ENCODE assay signal across 13 mouse cellular contexts in genomic region chr1:65545336-65546060, GRCm38 (mm10).
"Had no signal": no experiment of that assay in that cellular context is flagged by ENCODE, and none has a peak within 500 bp of the region (broad histone marks: within the 10 kb centered on the region; RNA-seq: fewer than 3 reads in every experiment).

No protein-coding gene starts in this region.

- H3K36me3 ChIP-seq: limb, embryonic 15.5 days; liver, embryonic 12.5 days; midbrain, embryonic 10.5 days; neural tube, embryonic 15.5 days had no signal

- H3K4me2 ChIP-seq: limb, embryonic 15.5 days; liver, embryonic 12.5 days; lung, embryonic 14.5 days; neural tube, embryonic 15.5 days had no signal

- ATAC-seq: liver, embryonic 12.5 days had no signal

- H3K27ac ChIP-seq: left cerebral cortex, adult 2 months; limb, embryonic 15.5 days; liver, embryonic 12.5 days; midbrain, embryonic 10.5 days; neural tube, embryonic 15.5 days had no signal

- H3K27me3 ChIP-seq: limb, embryonic 15.5 days; liver, embryonic 12.5 days; neural tube, embryonic 15.5 days had no signal

- H3K9me3 ChIP-seq: limb, embryonic 15.5 days; midbrain, embryonic 10.5 days; neural tube, embryonic 15.5 days had no signal

- H3K4me3 ChIP-seq: left cerebral cortex, adult 2 months; limb, embryonic 15.5 days; liver, embryonic 12.5 days; midbrain, embryonic 10.5 days; myocyte; neural tube, embryonic 15.5 days had no signal

- H3K4me1 ChIP-seq: limb, embryonic 15.5 days; liver, embryonic 12.5 days; midbrain, embryonic 10.5 days; neural tube, embryonic 15.5 days had no signal

- H3K9ac ChIP-seq: limb, embryonic 15.5 days; liver, embryonic 12.5 days; lung, embryonic 14.5 days; neural tube, embryonic 15.5 days had no signal

- DNase-seq: kidney, postnatal 14 days; lung, embryonic 14.5 days; lung, postnatal 10 days; lung, postnatal 4 days; midbrain, embryonic 14.5 days; thymus, adult 18-20 months; thymus, postnatal 14 days had no signal
